Mouse (Mus musculus): ENCODE results near the gene Ptrh1.

Ptrh1 gene

DNA sequence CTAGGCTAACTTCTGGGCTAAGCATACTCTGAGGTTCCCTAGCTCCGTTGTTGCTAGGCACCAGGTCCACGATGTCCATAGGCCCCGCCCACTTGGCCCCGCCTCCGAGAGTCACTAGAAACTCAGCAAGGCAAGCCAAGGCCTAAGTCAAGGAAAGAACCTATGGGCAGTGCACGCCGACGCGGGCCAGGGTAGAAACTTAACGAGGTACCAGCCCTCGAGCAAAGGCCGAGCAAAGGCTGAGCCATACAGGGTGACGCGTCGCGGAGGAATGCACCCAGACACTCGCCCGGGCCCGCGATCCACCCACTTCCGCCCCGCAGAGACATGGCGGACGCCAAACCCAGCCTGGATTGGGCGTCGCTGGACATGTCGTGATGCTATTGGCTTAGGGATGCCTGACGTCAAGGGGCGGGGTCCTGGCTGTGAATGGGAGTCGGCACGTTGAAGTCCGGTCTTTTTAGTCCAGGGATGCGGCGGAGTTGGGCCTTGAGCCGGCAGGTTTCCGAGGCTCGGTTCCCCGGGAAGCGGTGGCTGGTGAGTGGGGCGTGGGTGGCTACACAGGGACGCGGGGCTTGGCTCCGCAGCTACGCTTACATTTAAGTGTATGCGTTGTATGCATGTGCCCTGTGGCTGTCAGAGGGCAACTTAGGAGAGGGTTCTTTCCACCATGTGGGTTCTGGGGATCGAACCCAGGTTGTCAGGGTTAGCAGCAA lies at the start of gene Ptrh1, which contains the start of gene Ttc16:
Ptrh1 (plus strand) TSS at position 428 of the 716 bp plus-strand sequence.
Ttc16 (minus strand) TSS at position 275 of the 716 bp plus-strand sequence.
- peak; percentile 96 to 97 for DNase-seq

DNA sequence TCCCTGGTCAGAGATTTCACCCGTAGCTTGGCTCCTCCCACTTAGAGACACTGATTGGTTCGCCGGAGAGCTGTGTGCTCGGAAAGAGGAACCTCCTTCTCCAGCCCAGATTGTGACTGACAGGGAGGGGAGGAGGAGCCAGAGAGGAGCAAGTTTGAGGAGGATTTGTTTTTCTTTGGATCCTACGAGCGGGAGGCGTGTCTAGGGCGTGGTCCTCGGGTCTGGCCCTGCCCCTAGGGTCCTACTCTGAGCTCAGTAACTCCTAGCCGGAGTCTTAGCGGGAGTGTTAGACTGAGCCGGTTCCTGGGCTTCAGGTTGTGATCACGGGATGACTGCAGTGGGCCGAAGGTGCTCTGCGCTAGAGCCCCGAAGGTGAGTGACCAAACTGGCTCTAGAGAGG lies 48.2 kb upstream of the Ptrh1 start:
- peak; percentile 70 to 84 for DNase-seq

DNA sequence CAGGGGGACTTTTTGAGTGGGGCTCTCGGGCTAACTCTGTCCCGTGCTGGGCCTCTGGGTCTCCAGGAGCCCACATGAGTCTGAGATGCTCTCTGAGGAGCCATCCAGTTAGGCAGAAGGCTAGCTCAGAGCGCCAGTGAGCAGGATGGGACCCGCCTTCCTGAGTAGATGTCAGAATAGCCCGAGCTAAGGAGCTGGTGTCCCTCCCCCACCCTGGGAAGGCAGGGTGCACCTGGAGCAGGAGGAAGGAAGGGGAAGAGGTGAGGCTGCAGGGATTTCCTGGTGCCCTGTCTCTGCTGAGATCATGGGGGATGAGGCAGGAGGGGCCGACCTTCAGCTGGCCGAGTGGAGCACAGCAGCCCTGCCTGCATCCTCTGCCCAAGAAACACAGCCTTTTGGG lies 47.1 kb upstream of the Ptrh1 start:
- DNase-seq: peak in 1 of 2 experiments; percentile 40

DNA sequence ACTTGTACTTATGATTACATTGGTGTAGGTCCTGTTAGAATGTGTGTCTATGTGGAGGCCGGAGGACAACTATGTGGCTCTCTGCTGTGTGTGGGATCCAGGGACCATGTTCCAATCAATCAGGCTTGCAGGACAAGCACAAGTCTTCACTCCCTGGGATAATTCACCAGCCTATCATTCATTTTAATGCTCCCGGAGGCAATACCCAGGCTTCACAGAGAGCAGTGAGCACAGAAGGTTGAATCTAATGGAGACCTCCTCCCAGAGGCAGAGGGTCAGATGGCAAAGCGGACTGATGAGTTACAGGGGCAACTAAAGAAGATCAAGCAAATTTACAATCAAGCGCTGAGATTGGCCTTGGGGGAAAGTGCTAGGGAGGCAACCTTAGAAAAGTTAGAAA lies 46.0 kb upstream of the Ptrh1 start:
- no peak for DNase-seq

DNA sequence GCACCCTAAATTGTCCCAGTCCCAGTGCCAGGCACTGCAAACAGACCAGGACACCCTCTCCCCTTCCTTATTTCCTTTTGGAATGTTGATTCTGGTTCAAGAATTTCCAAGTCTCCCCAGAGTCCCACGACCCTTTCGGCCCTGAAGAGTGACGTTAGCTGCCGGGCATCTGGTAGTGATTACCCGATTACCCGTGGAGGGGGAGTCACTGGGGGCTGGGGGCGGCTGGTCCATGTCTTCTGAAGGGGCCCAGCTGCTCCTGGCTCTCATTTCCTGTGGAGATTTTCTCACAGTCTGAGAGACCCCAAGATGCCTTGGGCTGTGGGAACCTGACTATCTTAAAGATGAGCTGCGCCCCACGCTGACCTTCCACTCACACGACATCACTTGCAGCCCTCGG lies 44.7 kb upstream of the Ptrh1 start:
- DNase-seq: no peak

DNA sequence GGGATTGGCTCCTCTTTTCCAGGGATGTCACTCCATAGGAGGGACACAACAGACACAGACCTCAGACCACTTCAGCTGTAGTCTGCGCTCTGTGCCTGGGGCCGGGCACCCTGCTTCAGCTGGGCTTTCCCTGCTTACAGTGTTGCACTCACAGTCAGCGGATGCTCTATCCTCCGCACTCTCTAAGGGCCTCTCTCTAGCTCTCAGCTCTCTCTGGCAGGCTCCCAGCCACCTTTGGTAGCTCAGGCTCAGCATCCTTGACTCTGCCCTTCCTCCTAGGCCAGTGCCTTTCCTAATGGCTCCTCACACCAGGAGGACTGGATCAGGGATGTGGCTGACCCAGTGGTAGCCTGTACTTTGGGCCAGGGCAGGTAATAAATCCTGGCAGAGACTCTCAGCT lies 43.7 kb upstream of the Ptrh1 start:
- no peak for DNase-seq

DNA sequence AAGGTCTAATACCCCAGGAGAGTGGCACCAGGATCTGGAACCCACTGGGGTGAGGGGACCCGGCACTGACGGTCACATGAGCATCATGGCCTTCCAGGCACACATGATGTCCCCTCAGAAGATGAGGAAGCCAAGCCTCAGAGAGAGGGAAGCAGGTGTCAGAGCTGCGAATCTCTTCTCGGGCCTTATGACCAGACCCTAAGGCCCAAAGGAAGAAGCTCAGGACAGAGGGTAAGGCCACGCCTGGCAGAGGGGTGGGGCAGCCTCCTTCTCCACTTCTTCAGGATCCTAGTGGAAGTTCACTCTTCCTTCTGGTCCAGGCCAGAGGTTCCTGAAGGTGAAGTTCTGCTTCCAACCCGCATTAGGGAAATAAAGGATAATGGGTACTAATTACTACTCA lies 42.9 kb upstream of the Ptrh1 start:
- no peak for DNase-seq

DNA sequence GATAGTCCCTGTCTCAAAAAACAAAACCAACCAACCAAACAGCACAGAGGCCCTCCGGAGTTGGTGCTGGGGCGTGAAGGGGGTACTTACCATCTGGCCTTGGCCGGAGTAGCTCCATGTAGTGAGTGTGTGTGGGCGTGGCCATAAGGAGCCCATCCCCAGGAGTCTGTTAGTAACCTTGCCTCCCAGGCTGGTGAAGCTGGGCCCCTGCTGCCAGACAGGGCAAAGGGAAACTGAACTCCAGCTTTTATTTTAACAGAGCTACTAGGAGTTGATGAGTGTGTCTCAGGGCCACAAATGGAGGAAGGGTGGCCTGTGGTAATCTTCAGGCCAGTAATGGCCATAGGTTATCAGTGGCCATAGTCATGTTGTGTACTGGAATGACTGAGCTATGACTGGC lies 41.1 kb upstream of the Ptrh1 start:
- DNase-seq: no peak

DNA sequence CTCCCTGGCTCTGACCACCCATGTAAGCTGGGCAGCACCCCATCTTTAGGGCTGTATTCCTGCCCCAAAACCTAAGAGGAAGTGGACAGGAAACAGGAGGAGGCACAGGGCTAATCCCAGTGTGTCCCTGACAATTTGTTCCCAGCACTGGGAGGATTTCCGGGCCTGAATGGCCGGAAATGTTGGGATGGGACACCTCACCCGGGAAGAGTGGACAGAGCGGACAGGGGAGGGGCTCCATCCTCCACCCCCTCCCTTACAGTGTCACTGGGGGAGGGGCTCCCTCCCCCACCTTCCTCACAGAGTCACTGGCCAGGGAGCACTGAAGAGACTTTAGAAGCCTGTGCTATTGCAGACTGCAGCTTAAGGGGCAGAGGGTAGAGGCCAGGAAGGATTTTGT lies 40.7 kb upstream of the Ptrh1 start:
- no peak for DNase-seq

DNA sequence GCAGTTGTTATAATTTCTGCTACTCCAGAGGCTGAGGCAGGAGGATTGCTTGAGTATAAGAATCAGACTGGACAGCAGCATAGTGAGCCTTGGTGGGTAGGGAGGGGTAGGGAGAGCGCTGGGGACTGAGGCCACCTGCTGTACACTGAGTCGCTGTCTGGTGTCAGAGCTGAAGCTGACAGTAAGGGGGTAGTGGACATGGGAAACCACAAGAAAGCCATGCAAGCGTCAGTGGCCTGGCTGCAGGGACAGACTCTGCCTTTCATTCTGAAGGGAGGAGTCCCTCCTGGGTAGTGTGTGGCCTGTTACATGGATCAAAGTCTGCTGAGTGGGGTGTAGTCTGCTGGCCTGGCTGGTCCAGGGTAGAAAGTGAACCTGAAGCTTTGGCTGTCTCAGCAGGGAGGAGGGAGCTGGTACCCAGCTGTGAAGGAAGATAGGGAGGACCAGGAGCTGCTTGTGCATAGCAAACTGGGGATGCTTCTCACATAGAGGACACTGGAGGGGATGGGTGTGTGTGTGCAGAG lies 39.2 kb upstream of the Ptrh1 start:
- DNase-seq: no peak

DNA sequence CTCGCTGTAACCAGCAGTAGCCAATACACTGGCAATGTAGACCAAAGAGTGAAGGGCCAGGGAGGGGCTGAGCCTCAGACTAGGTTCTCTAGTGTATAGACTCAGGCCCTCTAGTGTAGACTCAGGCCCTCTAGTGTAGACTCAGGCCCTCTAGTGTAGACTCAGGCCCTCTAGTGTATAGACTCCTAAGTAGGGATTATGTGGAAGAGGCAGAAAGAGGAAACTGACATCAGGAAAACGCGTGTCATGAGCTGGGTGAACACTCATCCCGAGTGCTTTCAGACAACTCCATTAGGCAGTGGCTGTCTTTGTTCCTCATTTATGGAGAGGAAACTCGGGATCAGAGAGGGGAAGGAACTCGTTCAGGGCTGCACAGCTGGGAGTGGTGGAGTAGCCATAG lies 38.6 kb upstream of the Ptrh1 start:
- DNase-seq: no peak

DNA sequence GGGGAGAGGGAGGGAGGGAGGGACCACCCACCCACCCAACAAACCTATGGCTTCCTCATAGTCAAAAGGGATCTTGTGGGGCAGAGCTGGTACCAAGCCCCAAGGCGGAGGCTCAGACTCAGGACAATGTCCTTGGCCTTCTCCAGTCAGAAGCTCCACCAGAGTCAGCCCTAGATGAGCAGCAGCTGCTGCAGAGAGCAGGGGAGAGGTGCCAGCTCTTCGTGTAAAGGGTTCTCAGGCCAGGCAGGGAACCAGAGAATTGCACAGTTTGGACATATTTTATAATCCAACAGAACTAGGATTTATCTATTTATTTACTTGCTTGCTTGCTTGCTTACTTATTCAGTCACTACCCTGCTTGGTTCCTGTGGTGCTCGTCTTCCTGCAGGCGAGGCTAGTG lies 36.3 kb upstream of the Ptrh1 start:
- DNase-seq: no peak

DNA sequence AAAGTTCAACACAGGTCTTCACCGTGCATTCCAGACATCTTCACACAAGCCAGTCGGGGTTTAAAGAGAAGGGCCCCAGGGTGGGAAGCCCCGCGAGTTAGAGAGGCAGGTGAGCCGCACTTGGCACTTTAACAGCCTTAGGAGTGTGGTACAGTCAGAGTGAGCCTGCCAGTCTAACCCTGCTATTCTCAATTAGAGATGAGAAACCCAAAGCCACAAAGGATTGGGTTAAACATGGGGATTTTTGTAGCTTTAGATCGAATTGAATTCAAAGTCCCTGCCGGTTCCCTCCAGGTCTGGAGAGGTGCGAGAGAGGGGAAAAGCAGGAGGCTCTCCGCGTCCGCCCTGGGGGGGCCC lies 34.7 kb upstream of the Ptrh1 start, which contains the start of gene 6330409D20Rik:
6330409D20Rik (minus strand) TSS at position 101 of the 357 bp plus-strand sequence.
- DNase-seq: no peak

DNA sequence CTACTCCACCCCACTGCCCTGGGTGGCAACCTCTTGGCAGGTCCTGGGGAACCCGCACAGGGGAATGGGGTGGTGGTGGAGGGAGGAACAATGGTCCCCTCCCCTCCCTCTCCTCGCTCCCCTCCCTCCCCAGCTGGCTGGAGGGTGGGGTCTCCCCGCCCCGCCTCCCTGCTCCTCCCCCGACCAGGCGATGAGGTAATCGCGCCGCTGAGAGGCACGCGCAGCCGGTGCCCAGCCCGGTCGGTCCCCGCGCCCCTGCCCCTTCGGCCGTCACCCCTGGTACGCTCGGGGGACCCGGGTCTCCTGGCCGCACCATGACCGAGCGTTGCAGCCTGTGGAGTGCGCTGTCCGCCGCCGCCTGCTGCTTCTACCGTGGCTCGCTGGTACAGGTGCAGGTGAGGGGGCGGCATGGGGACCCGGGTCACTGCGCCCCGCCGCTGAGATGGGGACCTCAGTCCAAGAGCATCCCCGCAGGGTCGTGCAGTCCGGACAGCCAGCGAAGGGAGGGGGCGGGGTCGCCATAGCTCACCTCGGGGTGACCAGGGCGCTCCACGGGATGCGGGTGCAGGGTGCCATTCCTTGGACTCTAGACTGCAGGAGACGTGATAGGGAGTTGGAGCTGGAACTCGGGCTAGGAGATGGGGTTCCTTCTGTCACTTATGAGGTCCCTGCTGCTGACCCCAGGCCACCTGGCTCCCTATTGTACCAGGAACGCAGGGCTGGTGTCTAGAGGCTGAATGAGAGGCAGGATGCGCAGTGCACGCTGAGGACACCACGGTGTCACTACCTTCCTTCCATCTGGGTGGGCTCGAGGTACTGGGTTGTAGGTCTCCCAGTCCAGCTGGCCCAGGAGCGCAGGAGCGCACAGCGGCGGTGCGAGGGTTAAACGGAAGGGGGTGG lies 34.1 kb upstream of the Ptrh1 start:
- no peak for DNase-seq

DNA sequence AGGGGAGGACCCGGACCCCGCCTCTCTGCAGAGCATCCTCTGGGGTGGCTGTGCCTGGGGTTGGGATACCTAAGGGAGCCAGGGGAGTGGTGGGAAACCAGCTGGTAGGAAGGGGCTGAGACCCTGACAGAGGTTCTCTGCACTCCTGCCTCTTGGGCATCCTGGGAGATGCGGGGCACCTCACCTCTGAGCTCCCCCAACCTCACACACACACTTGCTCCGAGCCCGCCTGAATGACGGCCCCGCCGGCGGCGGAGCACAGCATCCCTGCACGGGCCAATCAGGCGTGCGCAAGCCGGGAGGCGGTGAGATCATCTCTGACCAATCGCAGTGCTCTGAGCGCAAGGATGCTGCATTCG lies 33.4 kb upstream of the Ptrh1 start:
- no peak for DNase-seq

DNA sequence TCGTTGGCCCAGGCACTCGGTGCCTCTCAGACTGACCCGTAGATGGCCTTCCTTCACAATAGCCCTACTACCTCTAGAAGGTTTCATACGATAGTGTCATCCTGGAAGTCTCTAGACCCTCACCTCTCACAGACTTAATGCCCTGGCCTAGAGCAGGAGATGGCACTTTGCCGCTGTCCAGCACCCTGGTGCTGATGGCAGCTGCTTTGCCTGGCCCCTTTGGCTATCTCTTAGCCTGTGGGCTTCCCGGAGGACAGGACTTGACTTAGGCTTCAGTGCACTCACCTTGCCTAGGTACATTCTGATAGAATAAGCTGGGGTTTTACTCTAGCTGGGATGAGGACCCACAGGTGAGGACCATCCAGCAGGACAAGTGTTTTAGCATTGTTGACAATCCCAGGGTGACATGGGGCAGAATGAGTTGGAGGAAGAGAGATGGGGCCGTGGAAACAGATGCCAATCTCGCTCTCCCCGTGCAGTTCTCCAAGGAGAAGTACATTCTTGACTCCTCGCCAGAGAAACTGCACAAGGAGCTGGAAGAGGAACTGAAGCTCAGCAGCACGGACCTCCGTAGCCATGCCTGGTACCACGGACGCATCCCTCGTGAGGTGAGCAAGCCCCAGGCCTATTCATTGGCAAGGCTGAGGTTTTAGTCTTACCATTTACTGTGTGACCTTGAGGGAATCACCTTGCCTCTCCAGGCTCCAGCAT lies 31.2 kb upstream of the Ptrh1 start:
- DNase-seq: no peak

DNA sequence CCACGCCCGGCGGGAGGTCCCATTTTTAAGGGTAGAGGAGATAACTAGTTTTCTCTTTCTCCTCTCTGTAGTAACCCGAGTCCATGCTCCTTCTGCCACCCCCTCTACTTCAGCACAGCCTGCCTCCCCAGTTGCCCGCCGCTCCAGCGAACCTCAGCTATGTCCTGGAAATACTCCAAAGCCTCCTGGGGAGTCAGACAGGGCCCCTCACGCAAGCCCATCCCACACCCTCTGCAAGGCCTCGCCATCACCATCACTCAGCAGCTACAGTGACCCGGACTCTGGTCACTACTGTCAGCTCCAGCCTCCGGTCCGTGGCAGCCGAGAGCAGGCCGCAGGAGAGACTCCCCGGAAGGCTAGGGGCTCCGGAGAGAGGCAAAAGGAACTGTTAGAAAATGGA lies 26.5 kb upstream of the Ptrh1 start:
- no peak for DNase-seq

DNA sequence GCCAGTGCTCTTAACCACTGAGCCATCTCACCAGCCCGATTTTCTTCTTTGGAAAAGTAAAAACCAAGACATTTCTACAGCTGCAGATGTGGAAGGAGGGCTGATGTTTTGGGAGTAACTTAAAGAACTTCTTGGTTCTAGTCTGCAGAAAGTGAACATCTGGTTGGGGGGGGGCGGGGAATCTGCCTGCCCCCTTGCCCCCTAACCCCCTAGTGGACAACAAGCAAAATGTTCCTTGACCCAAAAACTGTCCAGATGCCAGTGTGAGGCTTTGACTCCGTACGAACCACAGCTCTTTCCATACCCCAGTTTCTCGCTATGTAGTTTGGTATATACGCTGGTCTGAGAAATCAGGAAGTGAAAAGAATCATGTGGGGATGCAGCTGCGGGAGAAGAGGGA lies 25.4 kb upstream of the Ptrh1 start:
- no peak for DNase-seq

DNA sequence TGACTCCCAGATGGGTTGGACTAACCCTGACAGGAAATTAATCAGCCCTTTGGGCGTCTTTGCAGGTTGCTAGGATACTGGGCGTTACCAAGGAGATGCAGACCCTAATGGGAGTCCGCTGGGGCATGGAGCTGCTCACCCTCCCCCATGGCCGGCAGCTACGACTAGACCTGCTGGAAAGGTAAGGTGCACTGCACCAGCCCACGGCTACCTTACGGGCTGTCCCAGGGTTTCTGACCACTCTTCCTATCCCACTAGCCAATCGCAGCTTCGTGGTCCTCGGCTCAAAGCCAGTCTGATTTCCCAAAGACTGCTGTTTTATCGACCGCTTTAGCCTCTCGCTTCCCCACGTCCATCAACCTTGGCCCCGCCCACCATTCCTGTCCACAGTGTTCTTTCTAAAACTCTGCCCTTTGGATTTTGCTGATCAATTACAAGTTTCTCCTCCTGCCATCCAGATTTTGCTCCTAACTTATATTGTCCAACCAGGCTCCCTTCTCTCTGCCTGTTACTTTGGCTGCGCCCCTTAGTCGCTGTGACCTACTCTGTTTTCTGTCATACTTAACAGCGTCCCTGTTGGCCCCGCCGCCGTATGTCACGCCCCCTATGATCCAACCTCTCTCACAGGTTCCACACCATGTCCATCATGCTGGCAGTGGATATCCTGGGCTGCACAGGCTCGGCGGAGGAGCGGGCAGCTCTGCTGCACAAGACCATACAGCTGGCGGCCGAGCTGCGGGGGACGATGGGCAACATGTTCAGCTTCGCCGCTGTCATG lies 24.5 kb upstream of the Ptrh1 start:
- no peak for DNase-seq

DNA sequence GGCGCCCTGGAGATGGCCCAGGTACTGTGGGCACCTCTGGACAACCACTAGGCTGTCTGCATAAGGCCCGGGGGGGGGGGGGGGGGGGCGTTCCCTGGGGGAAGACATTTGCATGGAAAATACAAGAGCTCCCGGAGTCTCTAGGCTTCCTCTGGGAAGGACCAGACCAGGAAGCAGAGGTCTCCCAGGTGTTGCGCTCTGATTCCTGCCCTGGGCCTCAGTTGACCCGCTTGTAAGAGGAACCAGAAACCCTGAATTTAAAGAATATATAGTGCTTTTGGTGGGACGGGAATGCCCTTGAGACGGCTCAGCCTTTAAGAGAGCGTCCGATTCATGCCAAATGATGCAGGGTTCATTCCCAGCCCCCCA lies 23.9 kb upstream of the Ptrh1 start:
- DNase-seq: no peak

DNA sequence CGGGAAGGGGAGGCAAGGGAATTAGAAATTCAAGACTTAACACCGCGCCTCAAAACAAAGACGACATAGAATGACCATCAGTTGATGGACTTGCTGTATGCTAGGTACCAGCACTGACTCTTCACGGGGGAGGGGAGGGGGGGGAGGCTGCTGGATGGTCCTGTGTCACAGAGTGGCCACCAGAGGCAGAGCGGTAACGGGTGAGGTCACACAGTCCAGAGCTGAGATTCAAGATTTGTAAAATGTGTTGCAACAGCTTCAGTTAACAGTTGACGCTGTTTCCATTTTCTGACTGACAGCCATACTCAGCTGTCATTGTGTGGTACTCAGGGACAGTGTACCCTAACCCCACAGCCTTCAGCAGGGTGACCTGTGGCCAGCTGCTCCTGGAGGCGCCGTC lies 23.4 kb upstream of the Ptrh1 start:
- DNase-seq: no peak

DNA sequence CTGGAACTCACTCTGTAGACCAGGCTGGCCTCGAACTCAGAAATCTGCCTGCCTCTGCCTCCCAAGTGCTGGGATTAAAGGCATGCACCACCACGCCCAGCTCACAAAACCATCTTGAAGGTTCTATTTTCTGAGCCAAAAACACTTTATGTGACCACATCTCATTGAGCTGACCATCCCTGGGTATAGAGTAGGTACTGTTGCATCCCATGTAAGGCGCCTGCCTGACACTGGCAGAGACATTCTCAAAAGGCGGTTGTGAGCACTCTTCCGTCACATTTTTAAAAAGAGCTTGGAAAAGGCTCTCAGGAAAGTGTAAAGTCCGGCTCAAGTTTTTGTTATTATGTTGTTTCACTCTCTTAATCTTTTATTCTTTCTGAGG lies 18.9 kb upstream of the Ptrh1 start:
- DNase-seq: no peak

All from thymus, postnatal 36 days (tissue).